23 mouse cellular contexts compared by ENCODE assay signal in the genomic region with DNA sequence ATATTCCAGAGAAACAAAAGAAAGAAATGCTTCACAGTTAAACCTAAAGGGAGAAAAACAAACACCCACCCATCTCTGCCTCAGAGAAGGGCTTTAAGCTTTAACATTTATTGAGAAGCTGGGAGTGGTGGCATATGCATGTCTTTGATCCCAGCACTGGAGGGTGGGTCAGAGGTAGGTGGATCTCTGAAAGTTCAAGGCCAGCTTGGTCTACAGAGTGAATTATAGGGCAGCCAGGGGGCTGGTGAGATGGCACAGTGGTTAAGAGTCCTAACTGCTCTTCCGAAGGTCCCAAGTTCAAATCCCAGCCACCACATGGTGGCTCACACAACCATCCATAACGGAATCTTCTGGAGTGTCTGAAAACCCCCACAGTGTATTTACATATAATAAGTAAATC.
DNase-seq lines count a peak whose midpoint lies in the region; ATAC-seq and TF ChIP-seq lines count a peak whose summit lies in the region.
"Had no signal": no experiment of that assay in that cellular context is flagged by ENCODE, and none has a peak within 500 bp of the region (broad histone marks: within the 10 kb centered on the region; RNA-seq: fewer than 3 reads in every experiment).

No protein-coding gene starts in this region.

- H3K27ac ChIP-seq in forebrain, embryonic 11.5 days (ENCODE audit: low read depth, low read length): no peak overlapping the region
- no peak overlapping the region for H3K27ac ChIP-seq in forebrain, postnatal 0 days (ENCODE audit: low read depth, low read length)
- H3K27ac ChIP-seq: embryonic facial prominence, embryonic 10.5 days; embryonic facial prominence, embryonic 12.5 days; forebrain, embryonic 12.5 days had no signal

- H3K4me3 ChIP-seq in forebrain, embryonic 11.5 days (ENCODE audit: low read depth, low read length): no peak overlapping the region
- H3K4me3 ChIP-seq in forebrain, postnatal 0 days (ENCODE audit: low read depth, low read length): no peak overlapping the region
- H3K4me3 ChIP-seq: embryonic facial prominence, embryonic 10.5 days; embryonic facial prominence, embryonic 12.5 days; forebrain, embryonic 12.5 days had no signal

- no peak overlapping the region for H3K9ac ChIP-seq in forebrain, embryonic 11.5 days (ENCODE audit: low read length)
- no peak overlapping the region for H3K9ac ChIP-seq in forebrain, postnatal 0 days
- H3K9ac ChIP-seq: embryonic facial prominence, embryonic 12.5 days; forebrain, embryonic 12.5 days had no signal

- no peak for ATAC-seq in forebrain, embryonic 11.5 days (replicated peaks; ENCODE audit: low FRiP score)
- ATAC-seq in forebrain, postnatal 0 days: no peak
- ATAC-seq: activated CD4-positive, CD25-positive, alpha-beta regulatory T cell, adult 4 months; CD4-positive, CD25-positive, alpha-beta regulatory T cell, adult 4 months; forebrain, embryonic 14.5 days; forebrain, embryonic 16.5 days had no signal

- H3K27me3 ChIP-seq in forebrain, embryonic 11.5 days (ENCODE audit: control insufficient read depth, insufficient read depth, low read length): no peaks in the 10 kb centered on the region
- H3K27me3 ChIP-seq in forebrain, postnatal 0 days (ENCODE audit: insufficient read depth, low read length): no peaks in the 10 kb centered on the region
- H3K27me3 ChIP-seq: CH12.LX; embryonic facial prominence, embryonic 12.5 days had no signal

- H3K4me1 ChIP-seq in forebrain, embryonic 11.5 days (replicated peaks; ENCODE audit: control insufficient read depth, insufficient read depth, low read length): peaks cover 14% of the 10 kb centered on the region
- H3K4me1 ChIP-seq in forebrain, postnatal 0 days (ENCODE audit: insufficient read depth): no peaks in the 10 kb centered on the region; the same call in 1 of the 2 replicates

- DNase-seq in forebrain, embryonic 11.5 days (ENCODE audit: low spot score): peak; percentile 6
- no peak for DNase-seq in forebrain, postnatal 0 days
- peak; percentile 85 for DNase-seq in ES-CJ7 (ENCODE audit: low read depth, low spot score)
- peak; percentile 24 for DNase-seq in WW6 (ENCODE audit: low read depth, low spot score)
- DNase-seq in testis, postnatal 10 days (ENCODE audit: low spot score): no peak
- no peak for DNase-seq in thymus, postnatal 14 days
- DNase-seq: adrenal gland, adult 8-10 months; adrenal gland, postnatal 14 days; adrenal gland, postnatal 36 days; B cell, adult 2 months; cerebellum, adult 11-12 months; cerebellum, adult 2 months; cerebellum, adult 9-10 months; cerebellum, postnatal 10 days; cerebellum, postnatal 25 days had no signal

- 95% methylated on average over 2 of the region's 2 CpGs for WGBS in forebrain, embryonic 11.5 days
- 96% methylated on average over 2 of the region's 2 CpGs for WGBS in forebrain, postnatal 0 days

- no peak for TF ChIP-seq CTCF in forebrain, postnatal 0 days (IDR thresholded peaks at IDR 0.05; ENCODE audit: low read depth)

- H3K36me3 ChIP-seq in forebrain, embryonic 11.5 days (ENCODE audit: control insufficient read depth, insufficient read depth, low read length): no peaks in the 10 kb centered on the region
- no peaks in the 10 kb centered on the region for H3K36me3 ChIP-seq in forebrain, postnatal 0 days (ENCODE audit: insufficient read depth)
- H3K36me3 ChIP-seq: embryonic facial prominence, embryonic 12.5 days; forebrain, embryonic 12.5 days had no signal

- no peak overlapping the region for H3K4me2 ChIP-seq in forebrain, embryonic 11.5 days (ENCODE audit: low read depth, low read length, severe bottlenecking)
- H3K4me2 ChIP-seq in forebrain, postnatal 0 days (ENCODE audit: low read depth): no peak overlapping the region
- H3K4me2 ChIP-seq: embryonic facial prominence, embryonic 12.5 days; forebrain, embryonic 12.5 days had no signal

- H3K9me3 ChIP-seq in forebrain, embryonic 11.5 days (ENCODE audit: control insufficient read depth, low read length): no peaks in the 10 kb centered on the region
- H3K9me3 ChIP-seq in forebrain, postnatal 0 days (ENCODE audit: low read length): no peaks in the 10 kb centered on the region
- H3K9me3 ChIP-seq: embryonic facial prominence, embryonic 10.5 days; embryonic facial prominence, embryonic 12.5 days; forebrain, embryonic 12.5 days had no signal

Comparison
In these comparisons a context has a peak if more than half of its experiments do, and no peak if none do; other contexts are left out.
1. DNase-seq: peak in forebrain, embryonic 11.5 days (single experiment), ES-CJ7 (single experiment) and WW6 (single experiment); none in forebrain, postnatal 0 days (single experiment), testis, postnatal 10 days (single experiment) and thymus, postnatal 14 days (single experiment).